Mouse (Mus musculus) neural tube, embryonic 11.5 days (tissue): ENCODE results near the gene Prrc2a. TPM values are rescaled to one million over a fixed set of nuclear protein-coding genes. Genes with fewer than 3 reads are reported as not detected.

Experiments
- ATAC-seq: fragments of 200-750 bp; cut with Nextera tagmentation; 2 replicates; pipeline ENCODE4 v1.8.0; 2017; ENCODE audit warnings: moderate number of reproducible peaks, mild to moderate bottlenecking, moderate TSS enrichment, moderate library complexity; ENCODE audit not compliant: insufficient read depth, low FRiP score, low TSS enrichment
- DNase-seq: peaks from one replicate; pipeline ENCODE4 v3.0.0-alpha.2; 2015; ENCODE audit warnings: low spot score
- H3K27ac ChIP-seq: fragments of 300-500 bp; sonication (generic); 2 replicates; pipeline ENCODE4 v1.5.1; 2014; ENCODE audit warnings: low read depth, mild to moderate bottlenecking, low read length
- H3K27me3 ChIP-seq: fragments of 300-500 bp; sonication (generic); 2 replicates; pipeline ENCODE4 v1.6.1; 2014; ENCODE audit warnings: mild to moderate bottlenecking, low read length, mixed read lengths; ENCODE audit not compliant: control insufficient read depth, insufficient read depth
- H3K36me3 ChIP-seq: fragments of 300-500 bp; sonication (generic); 2 replicates; pipeline ENCODE4 v1.6.1; 2014; ENCODE audit warnings: mild to moderate bottlenecking, low read length, moderate library complexity, mixed read lengths; ENCODE audit not compliant: control insufficient read depth, insufficient read depth
- H3K4me1 ChIP-seq: fragments of 300-500 bp; sonication (generic); 2 replicates; pipeline ENCODE4 v1.6.1; 2014; ENCODE audit warnings: low read length, mixed read lengths; ENCODE audit not compliant: control insufficient read depth, insufficient read depth
- H3K4me2 ChIP-seq: fragments of 300-500 bp; sonication (generic); 2 replicates; pipeline ENCODE4 v1.6.1; 2014; ENCODE audit warnings: low read depth, mild to moderate bottlenecking, moderate library complexity
- H3K4me3 ChIP-seq: fragments of 300-500 bp; sonication (generic); 2 replicates; pipeline ENCODE4 v1.5.1; 2014; ENCODE audit warnings: low read depth, low read length
- H3K9ac ChIP-seq: fragments of 300-500 bp; sonication (generic); 2 replicates; pipeline ENCODE4 v1.6.1; 2014; ENCODE audit warnings: mild to moderate bottlenecking, low read length
- H3K9me3 ChIP-seq: fragments of 300-500 bp; sonication (generic); 2 replicates; pipeline ENCODE4 v1.6.1; 2016; ENCODE audit warnings: low read length; ENCODE audit not compliant: control insufficient read depth
- WGBS: fragments of 180-500 bp; shearing (Covaris S2); extraction: QIAGEN DNeasy Blood & Tissue Kit; methylation state at CpG from one replicate; pipeline ENCODE4 v1.1.7; 2014; 5-methylcytosine and 5-hydroxymethylcytosine counted together
- polyA plus RNA-seq: library from polyadenylated mRNA; unstranded; fragments of >200 nt; fragmentation: Nextera tagmentation; extraction: Ambion mirVana; gene quantifications from 2 replicates; pipeline ENCODE4 v1.2.1, GENCODE M21; 2014

The Prrc2a gene
- polyA plus RNA-seq, 1 experiment from 2014 or later = 185 TPM

DNA sequence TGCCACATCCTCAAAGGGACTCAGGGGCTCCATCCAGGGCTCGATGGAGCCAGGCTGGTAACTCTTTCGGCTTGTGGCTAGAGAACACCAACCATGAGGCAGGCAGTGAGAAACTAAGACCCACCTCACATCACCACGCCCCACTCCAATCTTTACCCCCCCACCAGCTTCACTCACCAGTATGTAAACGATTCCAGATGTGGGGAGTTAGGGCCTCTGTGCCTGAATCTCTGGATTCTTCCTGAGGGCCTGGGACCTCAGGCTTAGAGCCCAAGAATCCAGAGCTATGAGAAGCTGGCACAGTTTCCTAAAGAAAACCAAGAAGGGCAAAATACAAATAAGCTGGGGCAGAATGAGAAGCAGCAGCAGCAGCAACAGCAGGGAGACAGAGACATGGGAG, 10.8 kb downstream of the Prrc2a start:
- no peak for ATAC-seq
- DNase-seq = no peak
- WGBS = 88% methylated on average over 4 of the region's 4 CpGs
- Histone ChIP-seq H3K4me3 (no peak overlapping the region), H3K36me3 (peaks cover 87% of the 10 kb centered on the region), H3K27me3 (no peaks in the 10 kb centered on the region), H3K4me1 (no peaks in the 10 kb centered on the region), H3K27ac (no peak overlapping the region), H3K9me3 (no peaks in the 10 kb centered on the region), H3K9ac (no peak overlapping the region), H3K4me2 (no peak overlapping the region)

DNA sequence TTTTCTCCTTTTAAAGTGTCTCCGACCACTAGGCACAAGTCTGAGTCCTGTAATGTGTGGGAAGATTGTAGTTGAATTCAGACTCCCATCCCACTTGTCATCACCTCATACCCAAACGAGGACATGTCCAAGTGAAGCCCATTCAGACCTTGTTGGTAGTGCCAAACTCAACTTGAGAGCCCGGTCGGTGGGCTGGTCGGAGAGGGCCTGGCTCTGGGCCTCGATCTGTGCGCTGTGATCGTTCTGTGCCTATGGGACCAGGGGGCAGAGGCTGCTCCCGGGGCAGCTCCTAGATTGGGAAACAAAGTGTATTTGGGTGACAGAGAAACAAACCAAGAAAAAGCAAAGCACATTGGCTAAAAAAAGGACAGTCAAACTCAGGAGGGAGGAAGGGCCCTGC, 11.6 kb downstream of the Prrc2a start:
- no peak for ATAC-seq
- Histone ChIP-seq H3K4me1 (no peaks in the 10 kb centered on the region), H3K27me3 (no peaks in the 10 kb centered on the region), H3K9ac (no peak overlapping the region), H3K9me3 (no peaks in the 10 kb centered on the region), H3K4me3 (no peak overlapping the region), H3K36me3 (peaks cover 79% of the 10 kb centered on the region), H3K4me2 (no peak overlapping the region), H3K27ac (no peak overlapping the region)
- DNase-seq = no peak
- WGBS = 93% methylated on average over 9 of the region's 9 CpGs

DNA sequence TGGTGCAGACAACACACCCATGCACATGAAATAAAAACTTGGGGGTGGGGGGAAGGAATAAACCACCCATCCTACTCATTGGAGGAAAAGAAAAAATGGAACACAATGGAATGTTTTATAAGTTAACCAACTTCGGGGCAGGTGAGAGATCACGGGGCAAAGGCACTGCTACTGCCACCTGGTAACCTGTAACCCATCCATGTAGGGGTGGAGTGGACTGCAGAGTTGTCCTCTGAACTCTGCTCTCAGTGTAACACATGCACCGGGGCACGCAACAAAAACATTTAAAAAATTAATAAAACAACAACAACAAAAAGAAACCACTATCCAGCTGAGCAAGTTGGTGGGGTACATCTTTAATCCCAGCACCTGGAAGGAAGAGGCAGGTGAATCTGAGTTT, 12.6 kb downstream of the Prrc2a start:
- Histone ChIP-seq H3K36me3 (peaks cover 69% of the 10 kb centered on the region), H3K4me2 (no peak overlapping the region), H3K27ac (no peak overlapping the region), H3K4me1 (no peaks in the 10 kb centered on the region), H3K9me3 (no peaks in the 10 kb centered on the region), H3K9ac (no peak overlapping the region), H3K27me3 (no peaks in the 10 kb centered on the region), H3K4me3 (no peak overlapping the region)
- whole genome bisulfite sequencing = 97% methylated on average over 4 of the region's 4 CpGs
- ATAC-seq = no peak
- DNase-seq = no peak

DNA sequence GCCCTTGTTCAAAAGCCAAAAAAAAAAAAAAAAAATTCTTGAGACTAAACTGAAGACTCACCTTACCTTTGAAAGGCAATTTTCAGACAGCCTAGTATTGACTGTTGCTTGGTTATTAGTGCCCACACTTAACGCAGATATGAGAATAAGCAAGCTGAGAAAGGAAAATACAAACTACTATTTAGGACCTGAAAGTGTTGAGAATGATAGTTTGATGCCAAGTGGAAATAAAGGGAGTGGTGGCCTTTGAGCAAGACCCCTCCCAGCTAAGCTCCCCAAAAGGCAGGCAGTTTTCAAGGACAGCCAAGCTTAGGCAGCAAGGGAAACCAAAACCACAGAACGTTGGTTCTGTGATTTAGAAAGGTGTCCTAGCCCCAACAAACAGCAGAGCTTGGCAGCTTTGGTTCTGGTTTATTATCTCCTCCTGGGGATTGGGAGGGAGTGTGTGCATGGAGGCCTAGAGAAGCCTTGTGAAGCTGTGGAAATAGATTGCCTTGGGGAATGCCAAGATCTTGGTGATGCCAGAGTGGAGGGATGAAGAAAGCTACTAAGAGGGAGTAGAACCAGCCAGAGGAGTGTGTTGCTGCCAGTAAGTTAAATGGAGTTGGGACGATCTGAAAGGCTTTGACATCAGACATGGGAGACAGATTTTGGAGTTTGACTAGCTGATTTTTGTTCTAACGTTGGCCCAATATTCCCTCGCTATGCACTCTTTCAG, 16.6 kb downstream of the Prrc2a start:
- H3K4me2 ChIP-seq = no peak overlapping the region
- WGBS = 72% methylated on average over 5 of the region's 5 CpGs
- no peak overlapping the region for H3K9ac ChIP-seq
- H3K27ac ChIP-seq = no peak overlapping the region
- no peaks in the 10 kb centered on the region for H3K27me3 ChIP-seq
- H3K36me3 ChIP-seq = peaks cover 55% of the 10 kb centered on the region
- no peaks in the 10 kb centered on the region for H3K9me3 ChIP-seq
- peak; percentile 29 for DNase-seq
- no peak for ATAC-seq
- no peaks in the 10 kb centered on the region for H3K4me1 ChIP-seq
- H3K4me3 ChIP-seq = no peak overlapping the region

DNA sequence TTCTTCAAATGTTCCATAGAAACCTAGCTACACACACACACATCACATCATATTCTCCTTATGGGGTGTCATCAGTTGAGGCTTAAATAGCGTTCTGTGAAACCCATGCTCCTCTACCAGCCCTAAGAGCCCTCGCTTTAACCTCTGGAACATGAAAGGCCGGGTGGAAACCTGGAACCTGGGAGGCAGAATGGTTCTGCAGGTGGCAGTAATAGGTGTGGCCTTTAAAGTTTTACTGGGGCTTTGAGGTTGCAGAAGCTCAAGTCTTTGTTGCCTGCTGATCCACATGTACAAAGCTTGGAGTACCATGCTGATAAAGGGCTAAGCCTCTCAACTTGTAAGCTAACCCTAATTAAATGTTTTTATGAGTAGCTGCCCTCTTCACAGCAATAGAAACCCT, 17.3 kb downstream of the Prrc2a start:
- DNase-seq (no peak), ATAC-seq (no peak)
- Histone ChIP-seq H3K27ac (no peak overlapping the region), H3K4me2 (no peak overlapping the region), H3K36me3 (peaks cover 56% of the 10 kb centered on the region), H3K4me3 (no peak overlapping the region), H3K9ac (no peak overlapping the region), H3K9me3 (no peaks in the 10 kb centered on the region), H3K27me3 (no peaks in the 10 kb centered on the region), H3K4me1 (no peaks in the 10 kb centered on the region)
- WGBS = 64% methylated on average over 3 of the region's 3 CpGs

DNA sequence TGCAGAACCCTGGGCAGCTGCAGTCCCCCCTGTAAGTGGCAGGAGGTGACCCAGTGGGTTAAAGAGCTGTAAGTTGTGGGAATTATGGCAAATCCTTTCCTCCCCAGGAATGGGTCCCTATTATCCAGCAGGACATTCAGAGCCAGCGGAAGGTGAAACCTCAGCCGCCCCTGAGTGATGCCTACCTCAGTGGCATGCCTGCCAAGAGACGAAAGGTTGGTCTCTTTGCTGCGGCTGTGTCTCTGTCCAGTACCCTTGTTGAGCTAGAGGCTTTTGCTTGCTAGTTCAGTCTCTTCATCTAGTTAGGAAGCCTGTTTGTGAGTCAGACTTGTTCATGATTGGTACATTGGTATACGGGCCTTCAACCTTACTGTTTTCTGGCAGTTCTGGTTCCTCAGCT, 18.6 kb downstream of the Prrc2a start:
- H3K27me3 ChIP-seq = no peaks in the 10 kb centered on the region
- no peak for DNase-seq
- no peaks in the 10 kb centered on the region for H3K9me3 ChIP-seq
- ATAC-seq = no peak
- no peak overlapping the region for H3K27ac ChIP-seq
- WGBS = 94% methylated on average over 5 of the region's 5 CpGs
- H3K4me2 ChIP-seq = no peak overlapping the region
- H3K9ac ChIP-seq = no peak overlapping the region
- no peaks in the 10 kb centered on the region for H3K4me1 ChIP-seq
- no peak overlapping the region for H3K4me3 ChIP-seq
- peaks cover 60% of the 10 kb centered on the region for H3K36me3 ChIP-seq

DNA sequence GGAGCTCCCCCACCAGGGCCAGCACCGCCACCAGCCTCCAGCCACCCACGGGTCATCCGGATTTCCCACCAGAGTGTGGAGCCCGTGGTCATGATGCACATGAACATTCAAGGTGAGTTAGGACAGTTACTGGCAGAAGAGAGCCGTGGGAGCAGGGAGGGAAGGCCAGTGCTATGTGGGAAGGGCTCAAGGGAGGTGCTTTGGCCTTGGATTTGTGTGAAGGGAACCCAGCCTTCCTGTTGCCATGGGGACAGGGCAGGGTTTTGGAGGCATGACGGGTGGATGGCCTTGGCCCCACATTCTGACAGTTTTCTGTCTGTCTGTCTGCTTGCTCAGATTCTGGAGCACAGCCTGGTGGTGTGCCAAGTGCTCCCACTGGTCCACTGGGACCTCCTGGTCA, 22.7 kb downstream of the Prrc2a start:
- ATAC-seq = no peak
- peaks cover 68% of the 10 kb centered on the region for H3K36me3 ChIP-seq
- no peak overlapping the region for H3K27ac ChIP-seq
- H3K4me1 ChIP-seq = peaks cover 6% of the 10 kb centered on the region; the same call in 1 of the 2 replicates
- H3K9ac ChIP-seq = no peak overlapping the region
- H3K4me3 ChIP-seq = no peak overlapping the region
- no peaks in the 10 kb centered on the region for H3K27me3 ChIP-seq
- WGBS = 93% methylated on average over 6 of the region's 6 CpGs
- no peaks in the 10 kb centered on the region for H3K9me3 ChIP-seq
- no peak overlapping the region for H3K4me2 ChIP-seq
- DNase-seq = no peak

DNA sequence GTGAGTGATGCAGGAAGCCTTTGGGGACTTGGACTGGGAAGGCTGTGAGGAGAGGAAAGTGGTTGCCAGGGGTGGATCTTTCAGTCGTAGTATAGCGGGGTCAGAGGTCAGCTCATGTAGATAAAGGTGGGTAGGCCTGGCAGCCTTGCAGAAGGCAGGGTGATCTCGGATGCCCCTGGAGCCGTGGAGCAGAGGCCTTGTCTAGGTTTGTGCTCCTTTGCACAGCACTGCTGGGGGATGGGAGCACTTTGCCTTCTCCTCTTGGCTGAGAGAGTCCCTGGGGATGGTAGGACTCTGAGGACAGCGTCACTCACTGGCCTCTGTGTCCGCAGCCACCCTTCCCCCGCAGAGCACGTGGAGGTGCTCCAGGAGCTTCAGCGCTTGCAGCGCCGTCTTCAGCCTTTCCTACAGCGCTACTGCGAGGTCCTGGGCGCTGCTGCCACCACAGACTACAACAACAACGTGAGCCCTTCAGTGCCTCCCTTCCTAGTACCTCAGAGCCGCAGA, 24.2 kb downstream of the Prrc2a start:
- peaks cover 61% of the 10 kb centered on the region for H3K36me3 ChIP-seq
- H3K27me3 ChIP-seq = no peaks in the 10 kb centered on the region
- no peak overlapping the region for H3K27ac ChIP-seq
- no peak overlapping the region for H3K9ac ChIP-seq
- no peak overlapping the region; the same call in 1 of the 2 replicates for H3K4me2 ChIP-seq
- DNase-seq (no peak), ATAC-seq (no peak)
- H3K9me3 ChIP-seq = no peaks in the 10 kb centered on the region
- WGBS = 85% methylated on average over 16 of the region's 16 CpGs
- H3K4me1 ChIP-seq = peaks cover 9% of the 10 kb centered on the region; the same call in 1 of the 2 replicates
- H3K4me3 ChIP-seq = no peak overlapping the region; the same call in 1 of the 2 replicates

DNA sequence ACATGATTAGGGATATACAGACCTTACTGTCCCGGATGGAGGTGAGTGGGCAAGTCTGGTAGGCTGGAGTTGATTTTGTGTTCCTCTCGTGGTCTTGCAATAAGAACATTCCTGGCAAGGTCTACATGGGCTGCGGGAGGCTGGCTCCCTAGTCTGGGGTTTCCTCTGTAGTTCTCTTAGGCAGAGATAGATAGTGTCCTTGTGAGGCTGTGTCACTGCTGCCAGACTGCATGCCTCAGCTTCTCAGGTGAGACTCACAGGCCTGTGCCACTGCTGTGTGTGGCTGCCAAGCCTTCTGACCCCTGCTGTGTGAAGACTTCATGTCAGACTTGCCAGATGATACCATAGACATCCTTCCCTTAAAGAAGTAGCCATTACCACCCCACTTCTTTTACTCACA, 25.4 kb downstream of the Prrc2a start:
- H3K9ac ChIP-seq = no peak overlapping the region
- peaks cover 49% of the 10 kb centered on the region for H3K36me3 ChIP-seq
- no peak for DNase-seq
- peaks cover 9% of the 10 kb centered on the region; the same call in 1 of the 2 replicates for H3K4me1 ChIP-seq
- no peak overlapping the region for H3K4me2 ChIP-seq
- no peak for ATAC-seq
- no peak overlapping the region for H3K27ac ChIP-seq
- H3K9me3 ChIP-seq = no peaks in the 10 kb centered on the region
- no peaks in the 10 kb centered on the region for H3K27me3 ChIP-seq
- H3K4me3 ChIP-seq = no peak overlapping the region
- WGBS = 98% methylated on average over 3 of the region's 3 CpGs
